Mouse (Mus musculus) testis, adult 2 months (tissue): ENCODE measurements around the gene Tmprss13. TPM values are rescaled to one million over a fixed set of nuclear protein-coding genes. Genes with fewer than 3 reads are reported as not detected.

Experiments used
- H3K27ac ChIP-seq: fragments of 200-500 bp; 2 replicates; pipeline ENCODE4 v1.5.1; 2012; ENCODE audit warnings: low read depth, low read length; ENCODE audit not compliant: control insufficient read depth, insufficient read depth
- H3K27me3 ChIP-seq: fragments of 200-500 bp; 2 replicates; pipeline ENCODE4 v1.6.1; 2012; ENCODE audit warnings: mild to moderate bottlenecking, low read length, moderate library complexity; ENCODE audit not compliant: control insufficient read depth, insufficient read depth
- H3K36me3 ChIP-seq: fragments of 200-500 bp; 2 replicates; pipeline ENCODE4 v1.6.1; 2012; ENCODE audit warnings: mild to moderate bottlenecking, low read length; ENCODE audit not compliant: control insufficient read depth, insufficient read depth
- H3K4me1 ChIP-seq: fragments of 200-500 bp; 2 replicates; pipeline ENCODE4 v1.6.1; 2012; ENCODE audit warnings: low read length; ENCODE audit not compliant: control insufficient read depth, insufficient read depth
- H3K4me3 ChIP-seq: fragments of 200-500 bp; 2 replicates; pipeline ENCODE4 v1.5.1; 2012; ENCODE audit warnings: low read depth, mild to moderate bottlenecking, low read length, moderate library complexity, mixed read lengths; ENCODE audit not compliant: control insufficient read depth
- CTCF ChIP-seq: fragments of 200-500 bp; IDR thresholded peaks from 2 replicates; pipeline ENCODE4 v1.5.1; 2012; ENCODE audit warnings: low read depth, mild to moderate bottlenecking, inconsistent platforms, low read length, moderate library complexity; ENCODE audit not compliant: control insufficient read depth, insufficient read depth, insufficient replicate concordance
- POLR2A ChIP-seq: fragments of 200-500 bp; IDR thresholded peaks from 2 replicates; pipeline ENCODE4 v1.6.1; 2012; ENCODE audit warnings: low read depth, mild to moderate bottlenecking, inconsistent platforms, low read length, moderate library complexity; ENCODE audit not compliant: control insufficient read depth
- polyA plus RNA-seq: library from polyadenylated mRNA; depleted of rRNA; stranded (reverse); fragments of >200 nt; gene quantifications from 2 replicates; pipeline ENCODE4 v1.2.3, GENCODE M21; 2012

Tmprss13 gene
- polyA plus RNA-seq, 1 experiment = 0.44 TPM

DNA sequence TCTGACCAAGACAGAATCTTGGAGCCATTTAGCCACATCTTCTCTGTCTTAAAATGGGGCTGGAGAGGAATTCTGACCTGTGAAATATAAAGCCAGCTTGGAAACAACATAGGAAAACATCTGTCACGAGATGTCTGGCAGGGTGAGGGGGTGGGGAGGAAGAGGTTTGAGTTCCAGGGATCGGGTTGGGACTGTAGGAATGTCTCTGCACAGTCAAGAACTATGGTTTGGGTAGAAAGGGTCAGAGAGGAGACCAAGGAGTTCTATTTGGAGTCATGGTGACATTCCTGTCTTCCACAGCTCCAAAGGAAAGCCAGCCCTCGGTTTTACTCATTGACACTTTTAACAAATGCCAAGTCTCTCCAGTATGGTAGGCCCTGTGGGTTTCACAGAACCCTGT, 55.0 kb downstream of the Tmprss13 start:
- H3K27me3 ChIP-seq = no peaks in the 10 kb centered on the region
- no peaks in the 10 kb centered on the region for H3K36me3 ChIP-seq
- no peak overlapping the region for H3K4me3 ChIP-seq
- no peak for TF ChIP-seq CTCF
- TF ChIP-seq POLR2A = no peak
- no peak overlapping the region for H3K27ac ChIP-seq
- H3K4me1 ChIP-seq = peaks cover 12% of the 10 kb centered on the region

- Histone ChIP-seq H3K4me3 (no peak overlapping the region), H3K27ac (no peak overlapping the region), H3K27me3 (no peaks in the 10 kb centered on the region), H3K36me3 (no peaks in the 10 kb centered on the region), H3K4me1 (peaks cover 12% of the 10 kb centered on the region)
- no peak for TF ChIP-seq POLR2A
- TF ChIP-seq CTCF = no peak
Observed at GRCm38 (mm10) chr9:45374988-45375502, 56.1 kb downstream of the Tmprss13 start.

DNA sequence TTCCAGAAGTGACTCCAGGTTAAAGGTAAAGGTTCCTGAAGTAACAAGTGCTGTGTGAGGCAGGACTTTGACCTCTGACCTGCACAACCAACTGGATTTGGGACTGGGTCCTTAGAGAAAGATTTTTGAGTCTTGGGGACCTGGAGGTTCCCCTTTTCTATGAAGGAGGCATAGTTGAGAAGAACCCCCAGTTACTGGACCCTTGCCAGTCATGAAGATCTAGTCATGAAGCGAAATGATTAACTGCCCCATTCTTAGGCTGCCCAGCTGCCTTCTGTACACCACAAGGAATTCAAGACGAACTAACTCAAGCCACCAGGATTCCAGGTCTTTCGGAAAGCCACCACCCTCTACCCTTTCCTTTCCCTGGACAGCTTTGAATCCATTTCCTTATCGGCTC, 57.5 kb downstream of the Tmprss13 start:
- no peaks in the 10 kb centered on the region for H3K27me3 ChIP-seq
- no peak overlapping the region for H3K4me3 ChIP-seq
- TF ChIP-seq POLR2A = no peak
- H3K27ac ChIP-seq = no peak overlapping the region
- H3K4me1 ChIP-seq = peaks cover 3% of the 10 kb centered on the region
- no peaks in the 10 kb centered on the region for H3K36me3 ChIP-seq

GRCm38 (mm10) chr9:45376883-45377282, 58.0 kb downstream of the Tmprss13 start:
- TF ChIP-seq CTCF = no peak
- no peak for TF ChIP-seq POLR2A
- Histone ChIP-seq H3K4me3 (no peak overlapping the region), H3K36me3 (no peaks in the 10 kb centered on the region), H3K27me3 (no peaks in the 10 kb centered on the region), H3K27ac (no peak overlapping the region), H3K4me1 (peaks cover 2% of the 10 kb centered on the region; the same call in 1 of the 2 replicates)

DNA sequence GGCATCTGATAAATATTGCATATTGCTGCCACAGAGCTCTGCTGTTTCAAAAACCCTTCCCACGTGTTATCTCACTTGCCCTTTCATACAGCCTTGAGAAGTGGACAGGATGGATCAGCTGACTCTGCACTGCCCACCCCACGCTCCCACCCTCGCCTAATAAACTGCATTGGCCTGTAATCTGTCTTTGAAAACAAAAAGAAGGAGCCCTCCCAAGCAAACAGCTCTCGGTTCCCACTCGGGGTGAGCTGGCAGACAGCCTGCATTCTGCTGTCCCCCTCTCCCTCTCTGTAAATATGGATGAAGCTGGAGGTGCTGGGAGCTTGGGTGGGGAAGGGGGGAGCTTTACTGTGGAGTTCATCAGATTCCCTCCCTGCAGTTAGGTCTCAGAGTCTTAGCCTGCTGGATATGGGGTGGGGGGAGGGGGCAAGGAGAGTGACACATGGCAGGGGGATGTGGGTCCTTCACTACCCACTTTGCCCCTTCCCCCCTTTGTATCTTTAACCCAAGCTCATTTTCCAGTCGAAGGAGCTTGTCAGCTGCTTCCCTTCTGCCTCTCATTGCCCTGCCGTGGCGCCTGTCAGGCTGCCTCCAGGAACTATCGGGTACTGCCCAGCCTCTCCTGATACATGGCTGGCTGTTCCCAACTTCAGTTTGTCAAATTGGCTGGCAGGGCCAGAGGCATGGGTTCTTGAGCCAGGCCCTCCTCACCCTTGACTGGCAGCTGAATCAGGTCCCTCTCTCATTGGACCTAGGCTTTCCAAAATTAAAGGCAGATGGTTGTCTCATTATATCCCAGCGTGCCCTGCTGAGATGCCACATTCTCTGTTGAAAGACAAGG, 61.7 kb downstream of the Tmprss13 start:
- H3K4me1 ChIP-seq = peaks cover 2% of the 10 kb centered on the region; the same call in 1 of the 2 replicates
- no peaks in the 10 kb centered on the region for H3K36me3 ChIP-seq
- H3K27ac ChIP-seq = peak overlapping the region; percentile 46
- no peak for TF ChIP-seq POLR2A
- TF ChIP-seq CTCF = no peak
- no peaks in the 10 kb centered on the region for H3K27me3 ChIP-seq
- H3K4me3 ChIP-seq = no peak overlapping the region

DNA sequence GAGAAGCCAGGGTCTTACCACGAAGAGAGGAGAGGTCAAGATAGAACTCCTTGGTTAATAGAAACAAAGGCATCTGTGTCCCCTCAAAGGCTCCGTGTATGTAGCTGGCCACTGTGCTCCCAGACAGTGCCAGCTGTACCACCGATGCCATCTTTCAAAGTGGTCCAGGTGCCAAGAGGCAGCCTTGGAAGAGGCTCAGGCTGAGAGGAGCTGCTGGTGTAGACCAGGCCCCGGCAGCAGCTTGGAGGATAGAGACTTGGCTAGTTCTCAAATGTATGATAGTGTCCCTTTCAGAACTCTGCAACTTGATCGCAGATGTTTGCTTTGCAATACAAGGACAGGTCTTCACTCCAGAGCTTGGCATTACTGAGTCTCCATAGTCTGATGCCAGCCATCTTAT, 63.4 kb downstream of the Tmprss13 start:
- Histone ChIP-seq H3K4me1 (peaks cover 2% of the 10 kb centered on the region; the same call in 1 of the 2 replicates), H3K4me3 (no peak overlapping the region), H3K27me3 (no peaks in the 10 kb centered on the region), H3K27ac (no peak overlapping the region), H3K36me3 (no peaks in the 10 kb centered on the region)
- TF ChIP-seq POLR2A = no peak

DNA sequence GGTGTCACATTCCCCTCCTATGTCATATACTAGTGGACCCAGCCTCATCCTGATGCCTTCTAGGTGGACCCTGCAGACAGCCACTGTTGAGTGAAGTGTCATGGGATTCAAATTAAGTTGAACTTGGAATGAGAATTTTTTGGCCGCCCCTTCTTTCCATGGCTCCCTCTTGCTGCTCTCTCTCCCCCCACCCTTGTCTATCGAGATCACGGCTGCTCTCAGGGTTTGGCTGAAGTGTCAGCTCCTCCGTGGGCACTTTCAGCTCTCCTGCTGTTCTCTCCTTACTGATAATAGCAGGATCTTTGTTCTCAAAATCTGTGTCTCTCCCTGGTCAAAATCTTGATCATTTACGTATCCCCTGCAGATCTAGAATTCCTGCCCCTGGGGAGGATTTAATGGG, 63.9 kb downstream of the Tmprss13 start:
- no peaks in the 10 kb centered on the region for H3K27me3 ChIP-seq
- peaks cover 2% of the 10 kb centered on the region; the same call in 1 of the 2 replicates for H3K4me1 ChIP-seq
- H3K36me3 ChIP-seq = no peaks in the 10 kb centered on the region
- H3K27ac ChIP-seq = no peak overlapping the region
- no peak for TF ChIP-seq POLR2A
- TF ChIP-seq CTCF = no peak
- H3K4me3 ChIP-seq = no peak overlapping the region

GRCm38 (mm10) chr9:45383883-45384282, 65.0 kb downstream of the Tmprss13 start:
- no peaks in the 10 kb centered on the region for H3K36me3 ChIP-seq
- H3K27ac ChIP-seq = no peak overlapping the region
- no peak for TF ChIP-seq POLR2A
- TF ChIP-seq CTCF = no peak
- H3K4me1 ChIP-seq = peaks cover 2% of the 10 kb centered on the region; the same call in 1 of the 2 replicates
- no peaks in the 10 kb centered on the region for H3K27me3 ChIP-seq
- no peak overlapping the region for H3K4me3 ChIP-seq
